Mouse (Mus musculus): ENCODE measurements around the gene Mttp. TPM values are rescaled to one million over a fixed set of nuclear protein-coding genes. Genes with fewer than 3 reads are reported as not detected.

Gene Mttp
- polyA plus RNA-seq, 1 experiment from 2014 or later: 48.8 TPM

DNA sequence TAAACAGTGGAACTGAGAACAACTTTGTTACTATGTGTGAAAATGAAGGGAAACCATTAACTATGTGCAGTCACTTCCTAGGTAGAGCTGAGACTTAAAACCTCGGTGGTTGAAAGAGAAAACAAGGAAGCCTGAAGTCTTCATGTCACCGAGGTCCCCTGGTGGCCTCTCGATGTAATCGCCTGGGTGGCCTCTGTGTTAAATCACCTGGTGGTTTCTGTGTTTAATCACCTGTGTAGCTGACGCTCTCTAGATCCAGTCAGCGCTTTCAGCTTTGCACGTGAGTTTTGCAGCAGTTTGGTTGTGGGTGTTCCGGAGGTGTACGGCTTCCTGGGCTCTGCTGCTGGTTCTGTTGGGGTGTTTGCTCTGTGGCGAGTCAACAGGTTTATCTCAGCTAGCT lies 28.5 kb upstream of the Mttp start:
- H3K36me3 ChIP-seq (ENCODE audit: control insufficient read depth, insufficient read depth): no peaks in the 10 kb centered on the region
- H3K4me1 ChIP-seq (ENCODE audit: control insufficient read depth, low read depth, low read length): no peaks in the 10 kb centered on the region
- H3K27ac ChIP-seq (ENCODE audit: low read length): no peak overlapping the region
- no peak overlapping the region for H3K4me2 ChIP-seq (ENCODE audit: low read depth, low read length)
- H3K9me3 ChIP-seq (replicated peaks; ENCODE audit: control insufficient read depth, low read length): no peaks in the 10 kb centered on the region
- no peaks in the 10 kb centered on the region for H3K27me3 ChIP-seq (ENCODE audit: control insufficient read depth, insufficient read depth, low read depth, low read length)
- ATAC-seq (ENCODE audit: low read depth): no peak
- WGBS (ENCODE audit: insufficient replicate concordance): 72% methylated on average over 10 of the region's 10 CpGs
- no peak overlapping the region for H3K9ac ChIP-seq (ENCODE audit: low read depth, low read length)
- H3K4me3 ChIP-seq (ENCODE audit: low read depth, low read length): no peak overlapping the region

- Histone ChIP-seq H3K4me2 (ENCODE audit: low read depth, low read length) (no peak overlapping the region), H3K4me3 (ENCODE audit: low read depth, low read length) (no peak overlapping the region), H3K27me3 (ENCODE audit: control insufficient read depth, insufficient read depth, low read depth, low read length) (no peaks in the 10 kb centered on the region), H3K9me3 (replicated peaks; ENCODE audit: control insufficient read depth, low read length) (no peaks in the 10 kb centered on the region), H3K27ac (ENCODE audit: low read length) (no peak overlapping the region), H3K36me3 (ENCODE audit: control insufficient read depth, insufficient read depth) (no peaks in the 10 kb centered on the region), H3K4me1 (ENCODE audit: control insufficient read depth, low read depth, low read length) (no peaks in the 10 kb centered on the region), H3K9ac (ENCODE audit: low read depth, low read length) (no peak overlapping the region)
- no peak for ATAC-seq (ENCODE audit: low read depth)
- 44% methylated on average over 4 of the region's 4 CpGs for WGBS (ENCODE audit: insufficient replicate concordance)
These were observed 17.9 kb upstream of the Mttp start for GRCm38 (mm10) chr3:138162553-138163183.

DNA sequence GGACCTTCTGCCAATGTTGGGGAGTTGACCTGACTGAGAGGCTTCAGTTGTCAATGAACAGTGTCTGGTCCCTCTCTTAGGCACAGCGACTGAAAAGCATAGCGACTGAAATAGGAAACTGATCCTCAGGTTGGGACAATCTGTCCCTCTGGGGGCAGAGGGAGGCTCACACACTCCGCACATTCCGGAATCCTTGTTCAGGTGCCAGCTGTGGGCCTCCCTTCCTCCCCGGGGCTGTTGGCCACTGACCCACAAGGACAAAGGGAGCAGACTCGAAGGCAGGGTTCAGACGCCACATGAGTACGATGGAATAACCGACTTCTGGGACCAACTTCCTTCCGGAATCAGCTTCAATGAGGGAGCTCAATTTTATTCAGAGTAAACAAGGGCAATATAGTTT lies 16.9 kb upstream of the Mttp start:
- no peak for ATAC-seq (ENCODE audit: low read depth)

GRCm38 (mm10) chr3:138156651-138157050 lies 11.9 kb upstream of the Mttp start:
- ATAC-seq (ENCODE audit: low read depth): no peak
- no peak overlapping the region for H3K4me2 ChIP-seq (ENCODE audit: low read depth, low read length)
- peaks cover 2% of the 10 kb centered on the region; the same call in 1 of the 2 replicates for H3K36me3 ChIP-seq (ENCODE audit: control insufficient read depth, insufficient read depth)
- H3K27me3 ChIP-seq (ENCODE audit: control insufficient read depth, insufficient read depth, low read depth, low read length): no peaks in the 10 kb centered on the region
- H3K9ac ChIP-seq (ENCODE audit: low read depth, low read length): no peak overlapping the region
- H3K27ac ChIP-seq (ENCODE audit: low read length): no peak overlapping the region
- no peaks in the 10 kb centered on the region for H3K9me3 ChIP-seq (replicated peaks; ENCODE audit: control insufficient read depth, low read length)
- 79% methylated on average over 10 of the region's 10 CpGs for WGBS (ENCODE audit: insufficient replicate concordance)
- no peak overlapping the region for H3K4me3 ChIP-seq (ENCODE audit: low read depth, low read length)
- no peaks in the 10 kb centered on the region for H3K4me1 ChIP-seq (ENCODE audit: control insufficient read depth, low read depth, low read length)

More for the DNA sequence above, 16.9 kb upstream of the Mttp start:
- H3K9ac ChIP-seq (ENCODE audit: low read depth, low read length): no peak overlapping the region
- no peak overlapping the region for H3K4me2 ChIP-seq (ENCODE audit: low read depth, low read length)
- WGBS (ENCODE audit: insufficient replicate concordance): 75% methylated on average over 10 of the region's 10 CpGs
- no peaks in the 10 kb centered on the region for H3K4me1 ChIP-seq (ENCODE audit: control insufficient read depth, low read depth, low read length)
- H3K36me3 ChIP-seq (ENCODE audit: control insufficient read depth, insufficient read depth): no peaks in the 10 kb centered on the region
- no peak overlapping the region for H3K4me3 ChIP-seq (ENCODE audit: low read depth, low read length)
- no peak overlapping the region for H3K27ac ChIP-seq (ENCODE audit: low read length)
- H3K9me3 ChIP-seq (replicated peaks; ENCODE audit: control insufficient read depth, low read length): no peaks in the 10 kb centered on the region
- no peaks in the 10 kb centered on the region for H3K27me3 ChIP-seq (ENCODE audit: control insufficient read depth, insufficient read depth, low read depth, low read length)

DNA sequence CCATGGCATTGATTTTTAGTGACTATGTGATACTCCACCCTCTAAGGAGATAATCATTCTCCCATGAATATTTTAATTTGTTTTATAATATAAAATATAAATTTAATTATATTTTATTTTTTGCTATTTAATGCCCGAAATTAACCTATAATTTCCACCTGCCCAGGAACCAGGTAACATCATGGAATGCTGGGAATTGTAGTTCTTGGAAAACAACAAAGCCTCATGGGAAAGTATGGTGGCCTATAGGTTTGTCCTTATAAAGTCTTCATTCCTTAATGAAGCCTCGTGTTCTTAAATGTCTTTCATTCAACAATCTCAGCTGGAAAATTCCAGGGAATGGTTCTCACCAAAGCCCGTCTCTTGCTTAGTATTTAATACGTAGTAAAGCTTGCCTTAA lies 10.3 kb upstream of the Mttp start:
- Histone ChIP-seq H3K9ac (ENCODE audit: low read depth, low read length) (no peak overlapping the region), H3K27ac (ENCODE audit: low read length) (no peak overlapping the region), H3K9me3 (replicated peaks; ENCODE audit: control insufficient read depth, low read length) (no peaks in the 10 kb centered on the region), H3K4me1 (ENCODE audit: control insufficient read depth, low read depth, low read length) (no peaks in the 10 kb centered on the region), H3K4me2 (ENCODE audit: low read depth, low read length) (no peak overlapping the region), H3K36me3 (ENCODE audit: control insufficient read depth, insufficient read depth) (peaks cover 2% of the 10 kb centered on the region; the same call in 1 of the 2 replicates), H3K4me3 (ENCODE audit: low read depth, low read length) (no peak overlapping the region), H3K27me3 (ENCODE audit: control insufficient read depth, insufficient read depth, low read depth, low read length) (no peaks in the 10 kb centered on the region)
- 71% methylated on average over 4 of the region's 4 CpGs for WGBS (ENCODE audit: insufficient replicate concordance)
- ATAC-seq (ENCODE audit: low read depth): no peak

- H3K27ac ChIP-seq (ENCODE audit: low read length): no peak overlapping the region
- H3K27me3 ChIP-seq (ENCODE audit: control insufficient read depth, insufficient read depth, low read depth, low read length): no peaks in the 10 kb centered on the region
- peaks cover 6% of the 10 kb centered on the region for H3K36me3 ChIP-seq (ENCODE audit: control insufficient read depth, insufficient read depth)
- no peak for ATAC-seq (ENCODE audit: low read depth)
- H3K9ac ChIP-seq (ENCODE audit: low read depth, low read length): no peak overlapping the region
- 79% methylated on average over 2 of the region's 2 CpGs for WGBS (ENCODE audit: insufficient replicate concordance)
- no peak overlapping the region for H3K4me3 ChIP-seq (ENCODE audit: low read depth, low read length)
- no peaks in the 10 kb centered on the region for H3K4me1 ChIP-seq (ENCODE audit: control insufficient read depth, low read depth, low read length)
- no peak overlapping the region for H3K4me2 ChIP-seq (ENCODE audit: low read depth, low read length)
- no peaks in the 10 kb centered on the region for H3K9me3 ChIP-seq (replicated peaks; ENCODE audit: control insufficient read depth, low read length)
These were observed 4.0 kb upstream of the Mttp start for GRCm38 (mm10) chr3:138148811-138149210.

DNA sequence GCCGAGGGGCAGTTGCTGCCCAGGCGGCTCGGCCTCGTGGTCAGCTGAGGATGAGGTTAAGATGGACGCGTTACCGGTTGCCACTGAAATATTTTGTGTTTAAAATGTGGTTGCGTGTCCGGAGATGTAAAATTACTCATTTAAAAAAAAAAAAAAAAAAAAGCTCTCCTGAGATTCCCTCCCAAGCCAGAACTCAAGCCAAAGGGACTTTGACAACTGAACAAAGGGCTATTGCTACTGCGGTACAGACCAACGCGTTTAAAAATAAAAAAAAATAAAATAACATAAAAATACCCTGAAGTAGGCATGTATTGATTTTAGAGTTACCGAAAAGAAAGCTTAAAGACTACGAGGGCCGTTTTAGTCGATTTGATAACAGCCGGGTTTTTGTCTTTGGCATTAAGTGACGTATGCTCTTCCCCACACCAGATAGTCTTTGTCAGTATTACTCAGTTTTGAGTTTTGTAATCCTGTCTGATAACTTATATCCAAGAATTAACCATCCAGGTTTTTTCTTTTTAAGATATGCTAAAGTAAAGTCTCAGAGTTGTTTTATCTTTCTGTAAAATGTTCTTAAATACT lies 617 bp downstream of the Mttp start:
- Histone ChIP-seq H3K4me2 (ENCODE audit: low read depth, low read length) (peak overlapping the region; percentile 93), H3K9me3 (replicated peaks; ENCODE audit: control insufficient read depth, low read length) (no peaks in the 10 kb centered on the region), H3K4me3 (ENCODE audit: low read depth, low read length) (peak overlapping the region; percentile 79), H3K27me3 (ENCODE audit: control insufficient read depth, insufficient read depth, low read depth, low read length) (no peaks in the 10 kb centered on the region), H3K9ac (ENCODE audit: low read depth, low read length) (peak overlapping the region; percentile 76), H3K27ac (ENCODE audit: low read length) (peak overlapping the region; percentile 97), H3K36me3 (ENCODE audit: control insufficient read depth, insufficient read depth) (peaks cover 3% of the 10 kb centered on the region), H3K4me1 (ENCODE audit: control insufficient read depth, low read depth, low read length) (no peaks in the 10 kb centered on the region; the same call in 1 of the 2 replicates)
- WGBS (ENCODE audit: insufficient replicate concordance): under 1% methylated on average over 18 of the region's 18 CpGs
- no peak for ATAC-seq (ENCODE audit: low read depth)

GRCm38 (mm10) chr3:138143315-138144059 lies 1.3 kb downstream of the Mttp start, which contains the start of gene Trmt10a:
Gene Trmt10a, plus strand, starts transcription at chr3:138143448.
- under 1% methylated on average over 70 of the region's 70 CpGs for WGBS (ENCODE audit: insufficient replicate concordance)
- Histone ChIP-seq H3K27ac (ENCODE audit: low read length) (peak within 1 kb of the TSS; percentile 97), H3K36me3 (ENCODE audit: control insufficient read depth, insufficient read depth) (no peaks in the 10 kb centered on the region), H3K9ac (ENCODE audit: low read depth, low read length) (peak within 1 kb of the TSS; percentile 79), H3K4me2 (ENCODE audit: low read depth, low read length) (peak within 1 kb of the TSS; percentile 93), H3K4me3 (ENCODE audit: low read depth, low read length) (peak within 1 kb of the TSS; percentile 79), H3K9me3 (replicated peaks; ENCODE audit: control insufficient read depth, low read length) (no peaks in the 10 kb centered on the region), H3K27me3 (ENCODE audit: control insufficient read depth, insufficient read depth, low read depth, low read length) (no peaks in the 10 kb centered on the region), H3K4me1 (ENCODE audit: control insufficient read depth, low read depth, low read length) (no peaks in the 10 kb centered on the region; the same call in 1 of the 2 replicates)
- ATAC-seq (ENCODE audit: low read depth): peak; percentile 94
